Mouse (Mus musculus) erythroblast, embryonic 14.5 days (primary cell): ENCODE results near the gene C1qtnf1.

Source experiments
- GATA1 ChIP-seq: IDR thresholded peaks from 2 replicates; pipeline ENCODE4 v1.6.1; 2012; ENCODE audit warnings: low read length, inconsistent platforms, mixed read lengths
- TAL1 ChIP-seq: IDR thresholded peaks from 3 replicates; pipeline ENCODE4 v1.6.1; 2012; ENCODE audit warnings: low read length, inconsistent platforms, mixed read lengths

DNA sequence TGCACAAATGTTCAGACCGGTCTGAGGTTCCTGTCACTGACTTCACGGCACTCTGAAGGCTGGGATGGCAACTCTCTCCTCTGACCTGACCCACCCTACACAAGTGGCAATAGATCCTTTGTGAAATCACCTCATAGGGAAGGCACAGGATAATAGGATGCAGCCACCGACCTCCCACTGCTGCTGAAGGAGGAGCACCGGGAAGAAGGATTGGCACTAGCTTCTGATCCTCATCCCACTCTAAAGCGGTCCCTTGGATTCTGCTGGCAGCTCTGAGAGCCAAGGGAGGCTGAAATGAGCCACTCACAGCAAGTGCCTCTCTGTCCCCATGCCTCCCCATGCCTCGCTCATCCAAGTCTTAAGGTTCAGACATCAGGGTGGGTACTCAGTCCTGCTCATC lies 33.5 kb upstream of the C1qtnf1 start:
- TF ChIP-seq TAL1 (no peak), GATA1 (no peak)
